8 mouse cellular contexts compared by ENCODE assay signal in the genomic region with DNA sequence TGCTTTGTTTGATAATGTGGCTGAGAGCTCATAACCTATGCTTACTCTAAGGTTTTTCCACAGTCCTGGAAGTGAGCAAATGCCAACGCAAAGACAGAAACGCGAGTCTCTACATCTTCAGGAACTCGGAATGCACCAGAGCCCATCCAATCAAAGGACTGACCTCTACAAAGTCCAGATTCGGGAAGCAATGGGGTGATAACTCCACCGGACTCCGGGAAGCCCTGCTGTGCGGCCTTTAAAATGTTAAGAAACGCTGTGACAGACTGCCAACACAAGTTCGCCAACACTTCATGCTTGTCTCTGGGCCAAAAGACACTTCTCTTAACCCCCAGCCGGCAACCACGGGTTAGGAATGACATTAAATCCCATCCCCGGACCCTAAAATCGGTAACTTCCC. TPM values are rescaled to one million over a fixed set of nuclear protein-coding genes. Genes with fewer than 3 reads are reported as not detected.
DNase-seq lines count a peak whose midpoint lies in the region; ATAC-seq lines count a peak whose summit lies in the region.

No protein-coding gene starts in this region.

- H3K36me3 ChIP-seq in forebrain, embryonic 14.5 days (ENCODE audit: control insufficient read depth, insufficient read depth, low read length): no peaks in the 10 kb centered on the region
- H3K36me3 ChIP-seq in kidney, embryonic 15.5 days: no peaks in the 10 kb centered on the region

- H3K27ac ChIP-seq in forebrain, embryonic 14.5 days (ENCODE audit: low read depth, low read length): no peak overlapping the region
- no peak overlapping the region for H3K27ac ChIP-seq in kidney, embryonic 15.5 days

- H3K4me1 ChIP-seq in forebrain, embryonic 14.5 days (ENCODE audit: control insufficient read depth, insufficient read depth, low read length): peaks cover 10% of the 10 kb centered on the region; the same call in 1 of the 2 replicates
- peaks cover 10% of the 10 kb centered on the region for H3K4me1 ChIP-seq in kidney, embryonic 15.5 days

- H3K27me3 ChIP-seq in forebrain, embryonic 14.5 days (replicated peaks; ENCODE audit: control insufficient read depth, insufficient read depth, low read length): peaks cover 13% of the 10 kb centered on the region; the same call in 1 of the 2 replicates
- peaks cover 12% of the 10 kb centered on the region; the same call in 1 of the 2 replicates for H3K27me3 ChIP-seq in kidney, embryonic 15.5 days

- ATAC-seq in forebrain, embryonic 14.5 days: no peak
- peak; percentile 40; the same call in 1 of the 2 replicates for ATAC-seq in kidney, embryonic 15.5 days (replicated peaks; ENCODE audit: low FRiP score)
- no peak for ATAC-seq in erythroid progenitor cell, adult 5-6 weeks (replicated peaks; ENCODE audit: low FRiP score, poor library complexity, severe bottlenecking)

- DNase-seq in ovary, postnatal 14 days (ENCODE audit: low spot score): peak; percentile 5
- no peak for DNase-seq in ovary, adult 18-20 months (ENCODE audit: low spot score)
- no peak for DNase-seq in forebrain, embryonic 14.5 days (ENCODE audit: low spot score)
- DNase-seq in lung, postnatal 36 days: peak; percentile 41
- DNase-seq in testis, postnatal 14 days (ENCODE audit: low spot score): no peak
- no peak for DNase-seq in cerebellum, adult 8-10 months

- H3K4me3 ChIP-seq in forebrain, embryonic 14.5 days (ENCODE audit: low read depth, low read length): peak overlapping the region; percentile 33
- peak overlapping the region; percentile 64 for H3K4me3 ChIP-seq in kidney, embryonic 15.5 days (replicated peaks)

- no peaks in the 10 kb centered on the region for H3K9me3 ChIP-seq in forebrain, embryonic 14.5 days (replicated peaks; ENCODE audit: control insufficient read depth, low read length)
- H3K9me3 ChIP-seq in kidney, embryonic 15.5 days (replicated peaks): no peaks in the 10 kb centered on the region

- WGBS in forebrain, embryonic 14.5 days: 2% methylated on average over 14 of the region's 14 CpGs
- WGBS in kidney, embryonic 15.5 days: 1% methylated on average over 14 of the region's 14 CpGs

- peak overlapping the region; percentile 92 for H3K4me2 ChIP-seq in forebrain, embryonic 14.5 days (ENCODE audit: low read length)
- peak overlapping the region; percentile 99 for H3K4me2 ChIP-seq in kidney, embryonic 15.5 days

- peak overlapping the region; percentile 47 for H3K9ac ChIP-seq in forebrain, embryonic 14.5 days (ENCODE audit: low read length)
- H3K9ac ChIP-seq in kidney, embryonic 15.5 days: peak overlapping the region; percentile 48

RNA-seq across cellular contexts. Expression of gene Mctp2, which starts 0.4 kb away (rescaled TPM):
- polyA plus RNA-seq in forebrain, embryonic 14.5 days (2014; fragmentation: Nextera tagmentation; extraction: Ambion mirVana): 0.13 and 0.17 TPM in 2 replicates
- 4.9 and 5.0 TPM in 2 replicates for polyA plus RNA-seq in kidney, embryonic 15.5 days (2015; fragmentation: Nextera tagmentation; extraction: Ambion mirVana)
- total RNA-seq in erythroid progenitor cell, adult 5-6 weeks (2015; ENCODE audit: low replicate concordance): 5.8 and 7.1 TPM in 2 replicates
- 3.6 and 31.8 TPM in 2 replicates for total RNA-seq in erythroid progenitor cell, adult 5-6 weeks (2017; ENCODE audit: low replicate concordance)

Comparison
In these comparisons a context has a peak if more than half of its experiments do, and no peak if none do; other contexts are left out.
1. DNase-seq: peak in ovary, postnatal 14 days (single experiment) and lung, postnatal 36 days (single experiment); none in ovary, adult 18-20 months (single experiment), forebrain, embryonic 14.5 days (single experiment), testis, postnatal 14 days (single experiment) and cerebellum, adult 8-10 months (single experiment).